Mouse (Mus musculus) cerebellum, postnatal 14 days (tissue): ENCODE measurements at regions not wholly inside any gene's neighbourhood (a gene's known extent, or its start where the extent isn't known, plus 50 kb on each side); places are given as distances from the start of the nearest gene placed in this dataset.
A peak's percentile ranks its signal among the peaks of the same experiment; 100 is the strongest.
"Not testable (repeated sequence)": the region's sequence is repeated elsewhere in the genome, so short reads cannot be mapped to it uniquely, and the experiment has no call there.

ENCODE experiments used
- DNase-seq, 2 experiments: peaks; one replicate each; pipeline ENCODE4 v3.0.0; 2021; ENCODE audit warnings: mixed read lengths in 2 of 2

- no peak for DNase-seq
These were observed 269.9 kb upstream of the Ube2e3 start for GRCm38 (mm10) chr2:78598039-78598438.

GRCm38 (mm10) chr2:78596251-78596650, 271.7 kb upstream of the Ube2e3 start:
- DNase-seq, result no peak

- DNase-seq, result no peak
These were observed 287.9 kb upstream of the Ube2e3 start for GRCm38 (mm10) chr2:78580013-78580412.

DNA sequence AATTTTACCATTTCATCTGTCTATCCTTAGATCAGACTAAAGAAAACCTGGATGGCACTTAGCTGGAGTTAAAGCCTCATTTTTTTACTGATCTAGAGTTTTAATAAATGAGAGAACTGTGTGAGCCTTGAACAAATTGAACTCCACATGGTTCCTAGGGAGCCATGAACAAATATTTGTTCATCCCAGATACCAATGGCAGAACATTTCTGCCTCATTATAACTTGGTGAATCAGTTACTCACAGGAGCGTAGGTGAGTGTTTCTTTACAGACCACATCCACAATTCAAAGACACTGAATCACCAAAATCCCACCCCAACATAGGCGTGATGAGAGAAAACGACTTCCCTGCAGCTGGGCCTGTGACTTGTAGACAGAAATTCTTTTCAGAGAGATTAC, 295.4 kb upstream of the Ube2e3 start:
- no peak for DNase-seq

- DNase-seq, result no peak
These were observed 309.8 kb upstream of the Ube2e3 start for GRCm38 (mm10) chr2:78558128-78558527.

DNA sequence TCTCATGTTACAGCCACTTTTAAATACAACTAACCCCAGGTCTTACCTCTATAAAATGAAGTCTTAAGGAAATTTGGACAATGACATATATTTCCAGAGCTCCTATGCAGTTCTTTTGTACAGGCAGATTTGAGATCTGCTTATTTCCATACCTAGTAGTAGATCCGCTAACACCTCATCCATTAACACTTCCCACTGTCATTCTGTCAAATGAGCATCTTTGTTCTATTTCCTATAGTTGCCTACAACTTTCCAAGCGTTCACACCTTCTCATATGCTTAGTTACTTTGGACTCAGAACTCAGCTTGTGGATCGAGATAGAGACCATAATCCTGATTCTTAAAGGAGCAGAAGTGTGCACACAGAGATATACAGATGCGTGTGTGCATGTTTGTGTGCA, 316.8 kb upstream of the Ube2e3 start:
- DNase-seq, result no peak

GRCm38 (mm10) chr2:78548683-78549467, 319.0 kb upstream of the Ube2e3 start:
- DNase-seq, result peak in 1 of 2 experiments; percentile 9

DNA sequence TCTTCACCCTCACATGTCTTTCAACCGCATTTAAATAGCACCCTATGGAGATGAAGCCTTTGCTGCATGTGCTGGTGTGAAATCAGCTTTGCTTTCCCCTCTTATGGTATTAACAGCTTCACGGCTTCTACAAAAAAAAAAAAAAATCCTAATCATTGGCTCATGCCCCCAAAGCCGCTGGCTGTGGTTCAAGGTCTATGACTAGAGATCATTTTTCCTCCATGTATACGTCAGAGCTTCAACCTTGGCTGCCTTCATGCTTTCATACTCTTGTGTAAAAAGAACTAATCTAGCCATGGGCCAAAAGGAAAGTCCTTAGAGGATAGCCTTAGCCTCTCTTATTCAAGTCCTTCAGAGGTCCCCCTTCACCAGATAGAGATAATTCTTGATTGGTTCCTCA, 320.6 kb upstream of the Ube2e3 start:
- no peak for DNase-seq

DNA sequence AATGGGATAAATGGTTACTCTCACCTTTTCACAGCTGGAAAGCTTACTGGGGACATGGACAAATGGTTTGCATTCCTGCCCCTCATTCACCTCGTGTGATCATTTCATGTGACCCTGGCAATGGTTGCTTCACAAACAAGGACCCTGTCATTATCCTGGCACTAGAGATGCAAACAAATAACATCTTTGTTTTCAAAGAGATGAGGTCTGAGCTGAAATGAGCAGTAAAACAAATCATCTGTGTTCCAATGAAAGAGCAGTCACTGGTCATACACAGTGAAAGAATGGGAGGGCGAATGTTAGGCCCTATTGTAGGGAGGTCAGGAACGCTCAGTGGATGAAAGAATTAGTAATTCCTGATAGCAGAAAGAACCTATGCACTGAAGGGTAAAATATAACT, 327.5 kb upstream of the Ube2e3 start:
- no peak for DNase-seq

GRCm38 (mm10) chr2:78539592-78540300, 328.2 kb upstream of the Ube2e3 start:
- no peak for DNase-seq

DNA sequence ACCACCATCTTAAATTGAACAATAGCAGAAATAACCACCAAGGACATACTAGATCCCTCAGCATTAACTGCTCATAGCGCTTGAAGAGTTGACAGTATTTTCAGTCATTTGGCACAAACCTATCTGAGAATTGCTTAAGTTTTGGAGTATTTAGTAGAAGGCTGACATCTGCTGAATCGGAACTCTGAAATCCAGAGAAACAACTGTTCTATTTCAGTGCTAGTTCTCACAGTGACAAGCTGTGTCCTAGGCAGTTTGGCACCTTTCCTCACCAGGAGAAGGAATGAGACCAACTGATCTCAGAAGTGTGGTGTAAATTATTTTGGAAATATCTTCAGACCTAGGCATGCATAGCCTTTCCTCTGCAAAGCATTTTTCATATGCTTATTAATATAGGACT, 330.4 kb upstream of the Ube2e3 start:
- no peak for DNase-seq

GRCm38 (mm10) chr2:78533881-78534280, 334.0 kb upstream of the Ube2e3 start:
- not testable (repeated sequence) for DNase-seq

GRCm38 (mm10) chr2:78530535-78530934, 337.4 kb upstream of the Ube2e3 start:
- no peak for DNase-seq

- DNase-seq, result no peak
These were observed 347.5 kb upstream of the Ube2e3 start for GRCm38 (mm10) chr2:78520258-78521023.

DNA sequence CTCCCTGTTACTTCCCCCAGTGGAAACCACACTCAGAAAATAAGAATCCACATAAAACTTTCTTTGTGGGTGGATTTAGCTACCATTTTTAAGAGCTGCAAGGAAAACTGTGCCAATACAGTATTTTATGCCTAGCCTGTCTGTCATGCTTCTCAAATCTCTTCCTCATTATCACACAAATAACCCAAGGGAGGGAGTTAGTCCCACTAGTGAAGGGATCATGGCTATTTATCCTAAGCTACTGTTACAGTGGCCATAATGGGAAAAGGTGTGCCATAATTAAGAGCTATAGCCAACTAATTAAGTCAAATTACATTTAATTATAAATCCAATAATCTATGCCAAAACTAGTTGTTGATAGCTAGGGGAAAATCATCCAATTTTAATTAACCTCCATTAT, 374.8 kb upstream of the Ube2e3 start:
- DNase-seq, result no peak

DNA sequence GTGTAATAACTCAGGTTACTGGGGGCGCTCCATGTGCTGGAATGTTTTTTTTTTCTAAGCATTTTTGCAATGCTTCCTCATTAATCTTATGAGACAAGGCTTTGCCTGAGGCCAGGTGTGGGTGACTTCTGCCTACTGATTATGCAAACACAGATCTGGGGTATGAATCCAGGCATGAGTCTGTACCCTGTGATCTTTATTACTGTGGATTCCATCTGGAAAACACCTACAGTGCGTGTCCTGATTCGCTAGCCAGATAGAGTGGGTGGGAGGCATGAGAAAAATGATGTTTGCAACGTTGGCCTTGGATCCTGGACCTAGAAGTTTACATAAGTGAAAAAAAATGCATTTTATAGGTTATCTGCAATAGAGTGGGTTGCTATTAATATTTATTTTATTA, 387.9 kb upstream of the Ube2e3 start:
- DNase-seq, result no peak

- DNase-seq, result no peak
These were observed 408.5 kb upstream of the Ube2e3 start for GRCm38 (mm10) chr2:78459444-78459843.

- no peak for DNase-seq
These were observed 414.5 kb upstream of the Ube2e3 start for GRCm38 (mm10) chr2:78453411-78453810.

GRCm38 (mm10) chr2:78436816-78437215, 431.1 kb upstream of the Ube2e3 start:
- no peak for DNase-seq

GRCm38 (mm10) chr2:78435071-78435470, 432.9 kb upstream of the Ube2e3 start:
- no peak for DNase-seq

DNA sequence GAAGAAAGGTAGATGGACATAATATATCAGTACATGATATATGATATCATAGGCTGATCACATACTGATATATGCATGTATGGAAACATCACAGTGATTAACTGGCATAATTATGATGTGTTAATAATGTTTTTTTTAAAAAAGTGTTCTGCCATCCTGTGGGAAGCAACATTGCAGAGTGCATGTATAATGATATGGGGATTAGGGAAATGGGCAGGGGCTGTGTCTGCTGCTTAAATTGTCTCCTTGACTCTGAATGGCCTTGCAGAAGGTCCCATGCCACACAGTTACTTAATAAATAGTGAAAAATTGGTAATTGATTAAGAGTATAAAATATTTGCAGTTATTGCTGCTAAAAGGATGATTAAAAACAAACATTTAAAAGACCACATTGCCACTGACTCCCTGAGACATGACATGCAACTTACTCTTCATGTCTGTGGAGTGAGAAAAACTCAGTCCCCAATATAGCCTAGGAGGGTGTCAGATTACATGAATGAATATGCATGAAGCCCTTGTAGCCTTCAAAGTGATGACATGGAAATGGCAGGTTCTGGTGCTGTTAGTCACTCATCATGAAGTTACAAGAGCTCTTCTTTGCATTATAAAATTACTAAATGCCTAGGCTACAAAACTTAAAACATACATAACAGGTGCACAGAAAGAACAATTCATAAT, 440.1 kb upstream of the Ube2e3 start:
- DNase-seq, result no peak

GRCm38 (mm10) chr2:78418561-78419338, 449.2 kb upstream of the Ube2e3 start:
- DNase-seq, result no peak
